Mouse (Mus musculus): Measurements from ENCODE around the gene Hes2.

The Hes2 gene

GRCm38 (mm10) chr4:152160748-152161147, 2.1 kb downstream of the Hes2 start:
- no peak for DNase-seq

- DNase-seq, result no peak
Measured at GRCm38 (mm10) chr4:152161601-152162000, 2.9 kb downstream of the Hes2 start.

GRCm38 (mm10) chr4:152162748-152163147, 4.1 kb downstream of the Hes2 start:
- DNase-seq, result no peak

GRCm38 (mm10) chr4:152165036-152165931, 6.6 kb downstream of the Hes2 start:
- peak; percentile 72 for DNase-seq

GRCm38 (mm10) chr4:152168052-152168451, 9.4 kb downstream of the Hes2 start:
- DNase-seq, result no peak

- no peak for DNase-seq
Measured at GRCm38 (mm10) chr4:152169103-152169502, 10.4 kb downstream of the Hes2 start.

GRCm38 (mm10) chr4:152170286-152170685, 11.6 kb downstream of the Hes2 start:
- DNase-seq, result no peak

GRCm38 (mm10) chr4:152171543-152171942, 12.9 kb downstream of the Hes2 start:
- no peak for DNase-seq

GRCm38 (mm10) chr4:152173041-152173440, 14.4 kb downstream of the Hes2 start:
- peak; percentile 91 for DNase-seq

- no peak for DNase-seq
Measured at GRCm38 (mm10) chr4:152173956-152174355, 15.3 kb downstream of the Hes2 start.

GRCm38 (mm10) chr4:152176638-152177037, 18.0 kb downstream of the Hes2 start:
- DNase-seq, result no peak

GRCm38 (mm10) chr4:152177174-152177536, 18.5 kb downstream of the Hes2 start:
- no peak for DNase-seq

GRCm38 (mm10) chr4:152177537-152178343, 19.1 kb downstream of the Hes2 start, which contains the start of gene Acot7:
Acot7 (plus strand) TSS chr4:152178134.
- peak; percentile 92 for DNase-seq

- no peak for DNase-seq
Measured at GRCm38 (mm10) chr4:152178344-152178864, 19.7 kb downstream of the Hes2 start.

GRCm38 (mm10) chr4:152178916-152179705, 20.4 kb downstream of the Hes2 start:
- DNase-seq, result peak; percentile 61

- no peak for DNase-seq
Measured at GRCm38 (mm10) chr4:152179946-152180660, 21.4 kb downstream of the Hes2 start.

- no peak for DNase-seq
Measured at GRCm38 (mm10) chr4:152182205-152182604, 23.5 kb downstream of the Hes2 start.

- peak; percentile 54 for DNase-seq
Measured at GRCm38 (mm10) chr4:152184353-152185035, 25.8 kb downstream of the Hes2 start.

GRCm38 (mm10) chr4:152185137-152185509, 26.5 kb downstream of the Hes2 start:
- DNase-seq, result no peak

GRCm38 (mm10) chr4:152185510-152186204, 27.0 kb downstream of the Hes2 start:
- peak; percentile 41 for DNase-seq
